Mouse (Mus musculus) B cell, adult 62 days (primary cell): ENCODE data around the gene Csf2ra. TPM values are rescaled to one million over a fixed set of nuclear protein-coding genes. Genes with fewer than 3 reads are reported as not detected.

Experiments used
- total RNA-seq: library from RNA; stranded (reverse); gene quantifications from 4 replicates; pipeline ENCODE4 v1.2.4, GENCODE M21; 2023

The Csf2ra gene
- 37.3 to 49.4 TPM (median 45.0 TPM) in 4 replicates for total RNA-seq

DNA sequence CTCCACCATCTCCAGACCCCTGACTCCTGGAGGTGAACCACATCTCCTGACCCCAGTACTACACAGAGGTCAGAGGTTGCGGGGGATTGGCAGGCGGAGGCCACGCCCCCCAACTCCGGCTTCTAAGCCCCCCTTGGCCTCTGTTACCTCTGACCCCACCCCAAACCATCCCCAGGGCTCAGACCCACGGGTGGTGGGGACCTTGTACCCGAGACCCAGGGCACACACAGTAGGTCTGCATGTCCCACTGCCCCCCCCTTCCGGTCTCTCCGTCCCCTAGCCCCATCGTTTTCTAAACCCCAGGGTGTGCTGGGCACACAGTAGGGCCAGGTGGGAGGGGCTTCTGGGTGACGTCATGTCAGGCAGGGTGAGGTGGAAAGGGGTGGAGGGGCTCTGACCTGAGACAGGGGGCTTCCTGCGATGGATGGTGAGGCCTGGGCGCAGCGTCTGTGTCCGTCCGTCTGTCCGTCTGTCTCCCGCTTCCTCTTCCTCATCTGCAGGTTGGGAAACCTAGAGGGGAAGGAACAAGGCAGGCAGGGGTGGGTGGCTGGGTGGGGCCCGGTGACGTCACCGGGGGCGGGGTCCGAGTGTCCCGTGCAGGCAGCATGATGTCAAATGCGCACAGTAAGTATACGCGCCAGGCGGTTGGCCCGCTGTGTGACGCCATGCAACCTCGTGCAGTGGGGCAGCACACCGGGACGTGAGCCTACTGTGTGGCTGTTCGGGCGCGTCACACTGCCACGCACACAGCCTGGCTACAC is at the start of gene Csf2ra:
Csf2ra (minus strand) TSS at position 489 of the 761 bp plus-strand sequence.

DNA sequence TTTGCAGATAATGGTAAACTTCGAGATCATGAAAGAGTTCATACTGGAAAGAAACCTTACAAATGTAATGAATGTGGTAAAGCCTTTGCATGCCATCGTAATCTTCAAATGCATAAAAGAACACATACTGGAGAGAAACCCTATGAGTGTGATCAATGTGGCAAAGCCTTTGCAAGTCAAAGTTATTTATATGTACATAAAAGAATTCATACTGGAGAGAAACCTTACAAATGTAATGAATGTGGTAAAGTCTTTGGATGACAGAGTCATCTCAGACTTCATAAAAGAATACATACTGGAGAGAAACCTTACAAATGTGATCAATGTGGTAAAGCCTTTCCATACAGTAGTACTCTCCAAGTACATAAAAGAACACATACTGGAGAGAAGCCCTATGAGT is 44.6 kb downstream of the Csf2ra start, which contains the start of gene Gm6020:
Gm6020 (plus strand) TSS at position 301 of the 400 bp plus-strand sequence.

GRCm38 (mm10) chr19:61175756-61176324 is 52.4 kb downstream of the Csf2ra start, which contains the start of gene Gm7102:
Gm7102 (minus strand) TSS chr19:61176309.

Other genes starting within 250 kb of the Csf2ra start
- gene Zfp950, start 87.6 kb downstream of the Csf2ra start, total RNA-seq: 22.3 to 34.1 TPM (median 28.4 TPM) in 4 replicates
- 0.44 TPM in 1 of 4 replicates, not detected in the others for gene Gm7102, start 52.1 kb downstream of the Csf2ra start, total RNA-seq
- not detected in 4 replicates for gene Gm6020, start 44.5 kb downstream of the Csf2ra start, total RNA-seq
- not detected in 4 replicates for gene Gm21060, start 68.6 kb upstream of the Csf2ra start, total RNA-seq